Mouse (Mus musculus) Patski (cell line): ENCODE measurements around the gene Shroom3. TPM values are rescaled to one million over a fixed set of nuclear protein-coding genes. Genes with fewer than 3 reads are reported as not detected.
A peak's percentile ranks its signal among the peaks of the same experiment; 100 is the strongest.

Experiments
- ATAC-seq: fragments of 100-300 bp; one replicate; pipeline ENCODE4 v1.8.0; 2021
- CTCF ChIA-PET: fragments of 350-600 bp; sonication (Branson Sonifier 250); formaldehyde crosslinking; loops from one replicate; lab custom pipeline; 2022; ENCODE audit warnings: inconsistent platforms; lab: Charles Lee
- POLR2A ChIA-PET: fragments of 350-600 bp; sonication (Branson Sonifier 250); formaldehyde crosslinking; loops from one replicate; lab custom pipeline; 2022; ENCODE audit warnings: antibody characterized with exemption, inconsistent platforms; lab: Charles Lee
- DNase-seq: peaks from one replicate; pipeline ENCODE4 v3.0.0-alpha.2; 2011; ENCODE audit warnings: low read depth, low spot score
- H3K27me3 ChIP-seq: fragments of 371-371 bp; one replicate; pipeline ENCODE4 v1.5.1; 2021
- CTCF ChIP-seq: fragments of 100-300 bp; IDR thresholded peaks from one replicate; pipeline ENCODE4 v1.5.1; 2021
- in situ Hi-C: fragments of 300-500 bp; cut with MboI; formaldehyde crosslinking; loops from 3 replicates; pipeline ENCODE4 v1.11.1; 2018; ENCODE audit warnings: low pct_unique_long_range_greater_than_20kb, mixed read lengths
- polyA plus RNA-seq: library from polyadenylated mRNA; unstranded; gene quantifications from one replicate; pipeline ENCODE4 v1.2.3, GENCODE M21; 2021

Shroom3 gene
- polyA plus RNA-seq, 1 experiment from 2014 or later: 206 TPM

DNA sequence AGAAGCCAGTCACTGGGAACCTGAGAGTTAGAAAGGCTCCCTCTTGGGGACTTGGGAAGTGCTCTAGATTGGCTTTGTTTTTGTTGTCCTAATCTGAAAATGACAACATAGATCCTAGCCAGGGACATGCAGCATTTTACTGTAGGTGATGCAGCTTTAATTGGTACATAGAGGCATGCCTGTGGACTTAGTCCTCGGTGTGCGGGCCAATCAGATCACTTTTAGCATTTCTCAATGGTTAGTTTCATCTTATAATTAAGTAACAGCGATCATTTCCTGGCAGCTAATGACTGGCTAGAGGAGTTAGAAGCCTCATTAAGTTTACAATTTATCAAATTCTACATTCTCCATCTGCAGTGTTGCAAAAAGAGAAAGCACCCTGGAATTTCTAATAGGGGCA is 167.7 kb downstream of the Shroom3 start:
- peak; percentile 93 for ATAC-seq
- no peaks in the 10 kb centered on the region for H3K27me3 ChIP-seq
- in situ Hi-C loops: loop anchor here (5.0 kb wide), 1 partner anchor 101 kb away; no protein-coding TSS in a partner anchor

DNA sequence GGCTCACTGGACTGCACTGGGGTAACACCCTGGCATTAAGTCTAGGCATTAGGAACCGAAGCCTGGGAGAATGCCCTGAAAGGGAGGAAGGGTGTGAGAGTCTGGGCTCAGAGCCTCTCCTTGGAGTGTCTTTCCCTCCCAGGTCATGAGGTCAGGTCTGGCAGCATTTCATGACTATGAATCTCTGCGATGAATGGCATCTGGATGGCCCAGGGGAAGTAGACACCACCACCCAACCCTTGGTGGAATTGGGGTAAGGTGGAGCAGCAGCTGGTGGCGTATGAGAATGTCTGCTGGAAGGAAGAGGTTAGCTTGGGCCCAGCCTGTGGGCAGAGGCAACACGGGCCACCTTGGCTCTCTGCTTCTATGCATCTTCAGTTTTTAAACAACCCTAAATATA is 171.7 kb downstream of the Shroom3 start:
- in situ Hi-C loops: loop anchor here (5.0 kb wide), 1 partner anchor 97 kb away; no protein-coding TSS in a partner anchor
- no peaks in the 10 kb centered on the region for H3K27me3 ChIP-seq
- no peak for TF ChIP-seq CTCF
- DNase-seq: no peak
- POLR2A ChIA-PET: interaction anchor here (2.7 to 6.6 kb wide), 3 partner anchors 12 to 36 kb away, joined by 17 to 37 read pairs (median 18); no protein-coding TSS in a partner anchor
- ATAC-seq: no peak
- CTCF ChIA-PET: interaction anchor here (0.7 to 5.2 kb wide), 4 partner anchors 31 to 127 kb away, joined by 3 to 18 read pairs (median 4); no protein-coding TSS in a partner anchor

More for the DNA sequence above, 167.7 kb downstream of the Shroom3 start:
- ChIA-PET CTCF (interaction anchor here (0.8 to 5.2 kb wide), 5 partner anchors 27 to 123 kb away, joined by 3 to 18 read pairs (median 3); no protein-coding TSS in a partner anchor), POLR2A (interaction anchor here (1.0 to 1.8 kb wide), 5 partner anchors 8 to 86 kb away, joined by 3 to 9 read pairs (median 4); no protein-coding TSS in a partner anchor)
- peak; percentile 92 for DNase-seq
- peak; percentile 27 for TF ChIP-seq CTCF

DNA sequence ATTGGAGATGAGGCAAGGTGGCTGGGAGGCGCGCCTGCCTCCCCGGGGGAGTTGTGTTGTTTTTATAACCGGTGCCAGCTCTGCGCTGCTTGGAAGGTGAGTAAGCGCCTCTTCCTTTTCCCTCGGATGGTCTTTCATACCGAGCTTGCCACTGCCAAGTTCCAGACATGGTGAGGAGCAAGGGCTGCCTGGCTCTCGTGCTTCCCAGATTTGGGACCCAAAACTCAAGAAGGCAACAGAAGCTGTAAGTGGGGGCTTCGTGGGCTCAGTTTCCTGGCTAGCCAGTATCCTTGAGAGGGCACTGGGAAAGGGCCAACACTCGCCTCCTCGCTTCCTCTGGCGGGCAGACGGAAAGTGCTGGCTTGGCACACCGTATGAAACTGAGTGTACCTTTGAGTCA is 173.1 kb downstream of the Shroom3 start:
- in situ Hi-C loops: no loop called here
- POLR2A ChIA-PET: interaction anchor here (0.6 to 6.6 kb wide), 15 partner anchors 8 to 127 kb away, joined by 3 to 37 read pairs (median 5); no protein-coding TSS in a partner anchor
- no peak for DNase-seq

DNA sequence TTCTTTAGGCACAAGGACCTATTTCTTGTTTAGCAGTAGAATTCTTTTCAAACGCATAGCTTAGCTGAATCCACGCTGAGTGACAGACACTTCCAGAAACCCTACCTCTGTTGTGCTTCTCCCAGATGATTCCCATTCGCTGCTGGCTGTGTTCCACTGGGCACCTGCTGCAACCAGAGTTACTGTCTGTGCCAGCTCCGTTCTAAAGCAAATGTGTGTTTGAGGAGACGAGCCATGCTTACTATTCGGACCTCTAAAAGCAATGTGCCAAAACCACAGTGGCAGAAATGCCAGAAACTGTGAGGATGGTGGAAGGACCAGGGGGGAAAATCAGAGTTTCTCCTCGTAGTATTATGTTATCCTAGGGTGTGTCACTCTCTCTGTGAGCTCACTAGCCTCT is 173.9 kb downstream of the Shroom3 start:
- no peak for ATAC-seq
- ChIA-PET POLR2A (interaction anchor here (0.5 to 6.6 kb wide), 22 partner anchors 8 to 275 kb away, joined by 3 to 37 read pairs (median 4); no protein-coding TSS in a partner anchor), CTCF (interaction anchor here (0.9 to 2.2 kb wide), 12 partner anchors 33 to 129 kb away, joined by 3 to 15 read pairs (median 4); no protein-coding TSS in a partner anchor)
- no peak for DNase-seq
- TF ChIP-seq CTCF: no peak
- H3K27me3 ChIP-seq: no peaks in the 10 kb centered on the region
- in situ Hi-C loops: no loop called here

More for the DNA sequence above, 173.1 kb downstream of the Shroom3 start:
- no peaks in the 10 kb centered on the region for H3K27me3 ChIP-seq
- peak; percentile 75 for ATAC-seq
- CTCF ChIA-PET: interaction anchor here (0.9 to 2.2 kb wide), 7 partner anchors 13 to 128 kb away, joined by 3 to 15 read pairs (median 4); no protein-coding TSS in a partner anchor
- no peak for TF ChIP-seq CTCF

DNA sequence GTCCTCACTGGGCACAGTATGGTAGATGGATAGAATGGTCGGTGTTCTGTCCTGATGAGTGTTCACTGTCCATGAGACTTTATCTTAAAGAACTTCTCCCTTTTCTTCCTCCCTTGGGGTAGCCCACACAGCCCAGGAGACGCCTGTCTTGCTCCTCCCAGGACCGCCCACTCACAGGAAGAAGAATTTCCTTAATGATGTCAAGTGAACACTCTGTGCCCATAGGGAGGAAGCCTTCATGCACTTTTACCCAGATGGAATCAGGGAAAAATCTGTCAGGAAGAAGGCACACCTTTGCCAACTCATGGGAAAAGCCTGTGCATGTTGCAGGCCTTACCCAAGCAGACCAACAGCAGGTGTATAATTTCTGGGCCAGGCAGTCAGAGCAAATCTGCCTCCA is 174.9 kb downstream of the Shroom3 start:
- DNase-seq (no peak), ATAC-seq (no peak)
- ChIA-PET CTCF (interaction anchor here (1.3 to 2.2 kb wide), 6 partner anchors 34 to 112 kb away, joined by 3 to 7 read pairs (median 4); no protein-coding TSS in a partner anchor), POLR2A (interaction anchor here (0.6 to 6.6 kb wide), 9 partner anchors 10 to 274 kb away, joined by 3 to 37 read pairs (median 6); no protein-coding TSS in a partner anchor)
- in situ Hi-C loops: no loop called here
- no peaks in the 10 kb centered on the region for H3K27me3 ChIP-seq
- no peak for TF ChIP-seq CTCF

DNA sequence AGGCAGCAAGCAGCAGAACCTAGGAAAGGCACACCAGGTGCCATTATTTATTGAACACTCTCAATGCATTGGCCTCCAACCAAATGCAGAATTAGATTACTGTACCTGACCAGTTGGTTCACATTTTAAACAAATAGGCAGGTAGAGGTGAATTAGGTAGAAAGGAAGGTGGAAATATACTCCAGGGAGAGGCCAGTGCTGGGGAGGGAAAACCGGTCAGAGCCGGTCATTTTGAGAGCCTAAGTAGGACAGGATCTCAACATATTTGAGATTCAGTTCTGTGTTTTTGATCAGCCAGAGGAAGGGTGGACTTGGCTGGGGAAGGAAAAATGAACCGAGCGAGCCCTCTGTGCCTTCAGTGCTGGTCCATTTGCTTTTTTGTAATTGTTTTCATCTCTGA is 175.3 kb downstream of the Shroom3 start:
- no peak for DNase-seq
- H3K27me3 ChIP-seq: no peaks in the 10 kb centered on the region
- in situ Hi-C loops: no loop called here
- ChIA-PET CTCF (interaction anchor here (1.5 kb wide), 1 partner anchor 95 kb away, joined by 3 read pairs; no protein-coding TSS in a partner anchor), POLR2A (interaction anchor here (1.2 to 6.6 kb wide), 4 partner anchors 15 to 131 kb away, joined by 3 to 37 read pairs (median 12); no protein-coding TSS in a partner anchor)
- TF ChIP-seq CTCF: no peak
- no peak for ATAC-seq

DNA sequence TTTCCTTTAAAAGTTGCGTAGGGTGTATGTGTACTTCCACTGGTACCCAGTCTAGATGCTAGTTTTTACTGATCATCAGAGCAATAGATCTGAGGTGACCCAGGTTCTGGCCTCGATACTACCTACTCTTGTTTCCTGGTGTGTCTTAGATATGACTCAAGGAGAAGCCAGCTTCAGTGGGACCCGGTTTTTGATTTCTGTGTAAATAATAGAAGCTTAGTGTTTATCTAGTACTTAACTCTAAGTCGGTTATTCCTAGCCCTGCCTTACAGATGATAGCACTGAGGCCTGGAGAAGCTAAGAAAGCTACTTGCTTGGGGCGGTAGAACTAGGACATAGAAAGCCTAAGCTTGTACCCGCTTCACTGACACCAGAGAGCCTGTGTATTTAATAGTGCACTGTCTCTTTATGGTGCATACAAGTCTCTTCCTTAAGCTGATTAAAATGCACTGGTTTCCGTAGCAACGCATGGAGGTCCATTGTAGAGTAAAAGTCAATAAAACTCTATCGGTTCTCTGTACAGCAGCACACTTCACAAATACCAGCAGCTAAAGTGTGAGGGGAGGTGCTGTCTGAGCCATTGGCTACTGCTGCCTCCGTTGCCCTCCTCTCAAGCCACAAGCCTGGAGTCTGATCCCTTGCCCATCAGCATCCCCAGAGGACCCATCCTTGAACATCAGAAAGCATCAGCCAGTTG is 178.3 kb downstream of the Shroom3 start:
- in situ Hi-C loops: no loop called here
- no peaks in the 10 kb centered on the region for H3K27me3 ChIP-seq
- CTCF ChIA-PET: interaction anchor here (0.6 to 1.4 kb wide), 2 partner anchors 10 to 18 kb away, joined by 3 read pairs; no protein-coding TSS in a partner anchor
- POLR2A ChIA-PET: interaction anchor here (0.5 to 2.8 kb wide), 4 partner anchors 13 to 40 kb away, joined by 3 to 15 read pairs (median 4); no protein-coding TSS in a partner anchor
- no peak for ATAC-seq
- TF ChIP-seq CTCF: no peak
- no peak for DNase-seq

DNA sequence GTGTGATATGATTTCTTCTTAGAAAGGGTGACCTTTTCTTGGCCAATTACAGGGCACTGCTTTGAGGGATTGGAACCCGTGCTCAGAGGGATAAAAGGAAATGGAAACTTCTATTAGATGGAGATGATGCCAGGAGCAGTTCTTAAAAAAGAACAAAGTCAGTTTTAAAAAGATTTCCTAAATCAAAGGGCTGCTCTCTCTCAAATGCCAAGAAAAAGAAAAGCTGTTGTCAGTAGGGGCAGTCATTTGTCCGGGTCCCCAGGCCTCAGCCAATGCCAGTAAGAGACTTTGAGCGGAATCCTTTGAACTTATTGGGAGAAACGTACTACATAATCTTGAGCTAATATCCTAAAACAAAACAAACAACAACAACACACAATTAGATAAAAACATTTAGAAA is 181.9 kb downstream of the Shroom3 start:
- POLR2A ChIA-PET: interaction anchor here (0.5 kb wide), 1 partner anchor 8 kb away, joined by 3 read pairs; no protein-coding TSS in a partner anchor
- TF ChIP-seq CTCF: no peak
- ATAC-seq (no peak), DNase-seq (no peak)
- CTCF ChIA-PET: interaction anchor here (1.3 kb wide), 1 partner anchor 136 kb away, joined by 4 read pairs; no protein-coding TSS in a partner anchor
- H3K27me3 ChIP-seq: no peaks in the 10 kb centered on the region
- in situ Hi-C loops: no loop called here

DNA sequence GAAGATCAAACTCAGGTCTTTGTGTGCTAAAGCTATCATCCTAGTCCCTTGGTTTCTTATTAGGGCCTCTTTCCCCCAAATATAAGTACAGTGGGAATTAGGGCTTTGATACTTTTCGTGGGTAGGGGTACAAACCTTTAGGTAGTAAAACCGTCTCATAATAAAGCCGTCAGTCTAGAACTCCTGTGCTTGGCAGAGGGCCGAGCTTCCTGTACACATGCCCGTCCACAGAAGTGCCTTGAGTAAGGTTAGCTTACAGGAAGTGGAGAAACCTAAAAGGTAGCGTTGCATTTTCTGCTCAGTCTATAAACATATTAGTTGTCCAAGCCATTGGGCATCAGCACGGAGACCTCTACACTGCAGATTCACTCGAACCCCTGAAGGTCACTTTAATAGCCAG is 183.3 kb downstream of the Shroom3 start:
- in situ Hi-C loops: no loop called here
- TF ChIP-seq CTCF: no peak
- ChIA-PET POLR2A (interaction anchor here (0.6 kb wide), 2 partner anchors 10 to 23 kb away, joined by 3 read pairs; no protein-coding TSS in a partner anchor), CTCF (interaction anchor here (1.2 kb wide), 1 partner anchor 138 kb away, joined by 3 read pairs; no protein-coding TSS in a partner anchor)
- DNase-seq (no peak), ATAC-seq (no peak)
- H3K27me3 ChIP-seq: no peaks in the 10 kb centered on the region

DNA sequence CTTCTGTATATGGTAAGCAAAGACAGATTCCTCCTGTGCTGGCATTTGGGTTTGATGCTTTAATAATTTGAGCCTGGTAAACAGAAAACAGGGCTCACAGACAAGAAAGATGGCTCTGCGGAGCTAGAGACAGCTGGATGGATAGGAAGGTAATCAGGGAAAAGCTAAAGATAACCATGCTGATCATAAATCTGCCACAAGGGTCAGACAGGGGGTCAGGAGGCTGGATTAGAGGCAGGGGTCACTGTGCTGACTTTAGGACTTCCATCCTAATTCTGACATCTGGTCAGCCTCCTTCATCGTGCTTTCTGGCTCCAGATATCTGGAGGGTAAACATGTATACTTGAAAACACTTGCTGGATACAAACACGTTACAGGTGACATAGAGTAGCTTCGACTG is 184.0 kb downstream of the Shroom3 start:
- POLR2A ChIA-PET: interaction anchor here (0.6 to 1.0 kb wide), 2 partner anchors 10 to 24 kb away, joined by 3 to 4 read pairs; no protein-coding TSS in a partner anchor
- CTCF ChIA-PET: interaction anchor here (1.2 kb wide), 1 partner anchor 139 kb away, joined by 3 read pairs; no protein-coding TSS in a partner anchor
- no peak for TF ChIP-seq CTCF
- in situ Hi-C loops: no loop called here
- no peaks in the 10 kb centered on the region for H3K27me3 ChIP-seq
- no peak for ATAC-seq
- no peak for DNase-seq
